Mouse (Mus musculus): Measurements from ENCODE around the gene Samd4b. TPM values are rescaled to one million over a fixed set of nuclear protein-coding genes. Genes with fewer than 3 reads are reported as not detected.

Samd4b gene
- polyA plus RNA-seq, 1 experiment, result 54.1 TPM

GRCm38 (mm10) chr7:28597277-28597570, 720 bp downstream of the Samd4b start:
- TF ChIP-seq POLR2A (IDR thresholded peaks at IDR 0.05; ENCODE audit: borderline replicate concordance, insufficient read depth, low read length) (no peak), CTCF (IDR thresholded peaks at IDR 0.05; ENCODE audit: borderline replicate concordance, insufficient read depth, low read depth, low read length) (no peak)
- WGBS, result 10% methylated on average over 9 of the region's 9 CpGs
- H3K4me1 ChIP-seq (ENCODE audit: control insufficient read depth, insufficient read depth, low read length), result peaks cover 12% of the 10 kb centered on the region
- no peak overlapping the region for H3K27ac ChIP-seq (ENCODE audit: insufficient read depth, low read length)
- no peaks in the 10 kb centered on the region for H3K27me3 ChIP-seq (ENCODE audit: control insufficient read depth, insufficient read depth, low read length)
- DNase-seq, result no peak
- H3K4me3 ChIP-seq (replicated peaks; ENCODE audit: insufficient read depth, low read depth, low read length), result peak overlapping the region; percentile 74

GRCm38 (mm10) chr7:28596436-28597276, 1.3 kb downstream of the Samd4b start:
- no peaks in the 10 kb centered on the region for H3K27me3 ChIP-seq (ENCODE audit: control insufficient read depth, insufficient read depth, low read length)
- H3K4me3 ChIP-seq (replicated peaks; ENCODE audit: insufficient read depth, low read depth, low read length), result peak overlapping the region; percentile 74
- DNase-seq, result no peak
- 30% methylated on average over 20 of the region's 20 CpGs for WGBS
- no peak for TF ChIP-seq CTCF (IDR thresholded peaks at IDR 0.05; ENCODE audit: borderline replicate concordance, insufficient read depth, low read depth, low read length)
- no peak for TF ChIP-seq POLR2A (IDR thresholded peaks at IDR 0.05; ENCODE audit: borderline replicate concordance, insufficient read depth, low read length)
- peaks cover 12% of the 10 kb centered on the region for H3K4me1 ChIP-seq (ENCODE audit: control insufficient read depth, insufficient read depth, low read length)
- 0 out of 2 replicates have a peak overlapping the region, but pooled peaks have one; percentile 1 for H3K27ac ChIP-seq (ENCODE audit: insufficient read depth, low read length)

- 36% methylated on average over 8 of the region's 8 CpGs for WGBS
- Histone ChIP-seq H3K27ac (ENCODE audit: insufficient read depth, low read length) (0 out of 2 replicates have a peak overlapping the region, but pooled peaks have one; percentile 1), H3K4me3 (replicated peaks; ENCODE audit: insufficient read depth, low read depth, low read length) (no peak overlapping the region), H3K27me3 (ENCODE audit: control insufficient read depth, insufficient read depth, low read length) (no peaks in the 10 kb centered on the region), H3K4me1 (ENCODE audit: control insufficient read depth, insufficient read depth, low read length) (peaks cover 12% of the 10 kb centered on the region)
- DNase-seq, result no peak
- TF ChIP-seq POLR2A (IDR thresholded peaks at IDR 0.05; ENCODE audit: borderline replicate concordance, insufficient read depth, low read length) (no peak), CTCF (IDR thresholded peaks at IDR 0.05; ENCODE audit: borderline replicate concordance, insufficient read depth, low read depth, low read length) (no peak)
Observed at GRCm38 (mm10) chr7:28595751-28596435, 2.1 kb downstream of the Samd4b start.

- Histone ChIP-seq H3K4me3 (replicated peaks; ENCODE audit: insufficient read depth, low read depth, low read length) (no peak overlapping the region), H3K27ac (ENCODE audit: insufficient read depth, low read length) (no peak overlapping the region), H3K4me1 (ENCODE audit: control insufficient read depth, insufficient read depth, low read length) (peaks cover 19% of the 10 kb centered on the region), H3K27me3 (ENCODE audit: control insufficient read depth, insufficient read depth, low read length) (no peaks in the 10 kb centered on the region)
- TF ChIP-seq POLR2A (IDR thresholded peaks at IDR 0.05; ENCODE audit: borderline replicate concordance, insufficient read depth, low read length) (no peak), CTCF (IDR thresholded peaks at IDR 0.05; ENCODE audit: borderline replicate concordance, insufficient read depth, low read depth, low read length) (no peak)
- 30% methylated on average over 14 of the region's 14 CpGs for WGBS
- DNase-seq, result no peak
Observed at GRCm38 (mm10) chr7:28593206-28594111, 4.5 kb downstream of the Samd4b start.

- TF ChIP-seq CTCF (IDR thresholded peaks at IDR 0.05; ENCODE audit: borderline replicate concordance, insufficient read depth, low read depth, low read length) (no peak), POLR2A (IDR thresholded peaks at IDR 0.05; ENCODE audit: borderline replicate concordance, insufficient read depth, low read length) (no peak)
- H3K27me3 ChIP-seq (ENCODE audit: control insufficient read depth, insufficient read depth, low read length), result no peaks in the 10 kb centered on the region
- H3K27ac ChIP-seq (ENCODE audit: insufficient read depth, low read length), result no peak overlapping the region
- peaks cover 17% of the 10 kb centered on the region for H3K4me1 ChIP-seq (ENCODE audit: control insufficient read depth, insufficient read depth, low read length)
- WGBS, result 43% methylated on average over 1 of the region's 1 CpGs
- DNase-seq, result no peak
- no peak overlapping the region for H3K4me3 ChIP-seq (replicated peaks; ENCODE audit: insufficient read depth, low read depth, low read length)
Observed at GRCm38 (mm10) chr7:28591862-28592261, 6.1 kb downstream of the Samd4b start.

- Histone ChIP-seq H3K4me1 (ENCODE audit: control insufficient read depth, insufficient read depth, low read length) (peaks cover 7% of the 10 kb centered on the region), H3K4me3 (replicated peaks; ENCODE audit: insufficient read depth, low read depth, low read length) (no peak overlapping the region), H3K27ac (ENCODE audit: insufficient read depth, low read length) (no peak overlapping the region), H3K27me3 (ENCODE audit: control insufficient read depth, insufficient read depth, low read length) (no peaks in the 10 kb centered on the region)
- DNase-seq, result no peak
- no peak for TF ChIP-seq POLR2A (IDR thresholded peaks at IDR 0.05; ENCODE audit: borderline replicate concordance, insufficient read depth, low read length)
- TF ChIP-seq CTCF (IDR thresholded peaks at IDR 0.05; ENCODE audit: borderline replicate concordance, insufficient read depth, low read depth, low read length), result no peak
Observed at GRCm38 (mm10) chr7:28587644-28588043, 10.3 kb downstream of the Samd4b start.

GRCm38 (mm10) chr7:28586663-28587411, 11.1 kb downstream of the Samd4b start:
- 49% methylated on average over 6 of the region's 6 CpGs for WGBS
- no peak for TF ChIP-seq CTCF (IDR thresholded peaks at IDR 0.05; ENCODE audit: borderline replicate concordance, insufficient read depth, low read depth, low read length)
- TF ChIP-seq POLR2A (IDR thresholded peaks at IDR 0.05; ENCODE audit: borderline replicate concordance, insufficient read depth, low read length), result no peak
- no peak overlapping the region for H3K4me3 ChIP-seq (replicated peaks; ENCODE audit: insufficient read depth, low read depth, low read length)
- no peaks in the 10 kb centered on the region for H3K27me3 ChIP-seq (ENCODE audit: control insufficient read depth, insufficient read depth, low read length)
- no peak overlapping the region for H3K27ac ChIP-seq (ENCODE audit: insufficient read depth, low read length)
- no peak for DNase-seq
- peaks cover 7% of the 10 kb centered on the region for H3K4me1 ChIP-seq (ENCODE audit: control insufficient read depth, insufficient read depth, low read length)
